Mouse (Mus musculus): ENCODE measurements at regions not wholly inside any gene's neighbourhood (a gene's known extent, or its start where the extent isn't known, plus 50 kb on each side); places are given as distances from the start of the nearest gene placed in this dataset.
A peak's percentile ranks its signal among the peaks of the same experiment; 100 is the strongest.

- intact Hi-C loops (cut with DNase I), result loop anchor here (1.0 kb wide), 1 partner anchor 37 kb away; no protein-coding TSS in a partner anchor
- no peak for DNase-seq
Measured at GRCm38 (mm10) chr5:64630582-64630981, 172.6 kb upstream of the Klf3 start.

- intact Hi-C loops (cut with DNase I), result no loop called here
Measured at GRCm38 (mm10) chr5:64632171-64632570, 171.0 kb upstream of the Klf3 start.

GRCm38 (mm10) chr5:64634008-64634407 is 169.2 kb upstream of the Klf3 start:
- peak in 1 of 2 experiments; percentile 32 for DNase-seq
- intact Hi-C loops (cut with DNase I), result no loop called here

More at GRCm38 (mm10) chr5:64632171-64632570, 171.0 kb upstream of the Klf3 start:
- no peak for DNase-seq

GRCm38 (mm10) chr5:64634721-64635120 is 168.5 kb upstream of the Klf3 start:
- no peak for DNase-seq
- intact Hi-C loops (cut with DNase I), result no loop called here

- DNase-seq, result no peak
- intact Hi-C loops (cut with DNase I), result no loop called here
Measured at GRCm38 (mm10) chr5:64636301-64636700, 166.9 kb upstream of the Klf3 start.

- DNase-seq, result no peak
- intact Hi-C loops (cut with DNase I), result no loop called here
Measured at GRCm38 (mm10) chr5:64643584-64643983, 159.6 kb upstream of the Klf3 start.

- intact Hi-C loops (cut with DNase I), result loop anchor here (5.0 kb wide), 1 partner anchor 155 kb away; the partner anchor contains the start of gene Klf3
- peak in 1 of 2 experiments; percentile 48 for DNase-seq
Measured at GRCm38 (mm10) chr5:64647417-64648125, 155.6 kb upstream of the Klf3 start.

GRCm38 (mm10) chr5:64648492-64648891 is 154.7 kb upstream of the Klf3 start:
- DNase-seq, result peak in 1 of 2 experiments; percentile 42
- intact Hi-C loops (cut with DNase I), result loop anchor here (5.0 kb wide), 1 partner anchor 154 kb away; the partner anchor contains the start of gene Klf3

- intact Hi-C loops (cut with DNase I), result no loop called here
- DNase-seq, result no peak
Measured at GRCm38 (mm10) chr5:64651407-64651806, 151.8 kb upstream of the Klf3 start.

- intact Hi-C loops (cut with DNase I), result no loop called here
Measured at GRCm38 (mm10) chr5:64653764-64654163, 149.4 kb upstream of the Klf3 start.

GRCm38 (mm10) chr5:64655286-64655685 is 147.9 kb upstream of the Klf3 start:
- intact Hi-C loops (cut with DNase I), result no loop called here
- no peak for DNase-seq

More at GRCm38 (mm10) chr5:64653764-64654163, 149.4 kb upstream of the Klf3 start:
- no peak for DNase-seq

- no peak for DNase-seq
- intact Hi-C loops (cut with DNase I), result no loop called here
Measured at GRCm38 (mm10) chr5:64661959-64662358, 141.2 kb upstream of the Klf3 start.

GRCm38 (mm10) chr5:64662476-64662875 is 140.7 kb upstream of the Klf3 start:
- no peak for DNase-seq
- intact Hi-C loops (cut with DNase I), result no loop called here

GRCm38 (mm10) chr5:64663766-64664165 is 139.4 kb upstream of the Klf3 start:
- intact Hi-C loops (cut with DNase I), result no loop called here
- DNase-seq, result no peak

GRCm38 (mm10) chr5:64665064-64665463 is 138.1 kb upstream of the Klf3 start:
- peak in 1 of 2 experiments; percentile 34 for DNase-seq
- intact Hi-C loops (cut with DNase I), result no loop called here

- intact Hi-C loops (cut with DNase I), result no loop called here
Measured at GRCm38 (mm10) chr5:64666256-64666655, 136.9 kb upstream of the Klf3 start.

GRCm38 (mm10) chr5:64667053-64667452 is 136.1 kb upstream of the Klf3 start:
- peak; percentile 45 to 54 for DNase-seq
- intact Hi-C loops (cut with DNase I), result no loop called here

More at GRCm38 (mm10) chr5:64666256-64666655, 136.9 kb upstream of the Klf3 start:
- no peak for DNase-seq

GRCm38 (mm10) chr5:64673861-64674260 is 129.3 kb upstream of the Klf3 start:
- DNase-seq, result no peak
- intact Hi-C loops (cut with DNase I), result no loop called here

- no peak for DNase-seq
- intact Hi-C loops (cut with DNase I), result no loop called here
Measured at GRCm38 (mm10) chr5:64676214-64676945, 126.8 kb upstream of the Klf3 start.

- no peak for DNase-seq
- intact Hi-C loops (cut with DNase I), result no loop called here
Measured at GRCm38 (mm10) chr5:64676946-64677588, 126.1 kb upstream of the Klf3 start.

- no peak for DNase-seq
- intact Hi-C loops (cut with DNase I), result no loop called here
Measured at GRCm38 (mm10) chr5:64678706-64679105, 124.5 kb upstream of the Klf3 start.
